Mouse (Mus musculus): ENCODE measurements at regions not wholly inside any gene's neighbourhood (a gene's known extent, or its start where the extent isn't known, plus 50 kb on each side); places are given as distances from the start of the nearest gene placed in this dataset.

- no peak overlapping the region for H3K9ac ChIP-seq (replicated peaks; ENCODE audit: low read length)
- H3K4me3 ChIP-seq (replicated peaks; ENCODE audit: low read depth, low read length): no peak overlapping the region
- H3K27ac ChIP-seq (replicated peaks; ENCODE audit: low read depth, low read length): no peak overlapping the region
- DNase-seq (no peak), ATAC-seq (ENCODE audit: low FRiP score, low TSS enrichment) (no peak)
- H3K4me1 ChIP-seq (ENCODE audit: control insufficient read depth, insufficient read depth, low read length): no peaks in the 10 kb centered on the region
- H3K36me3 ChIP-seq (ENCODE audit: control insufficient read depth, insufficient read depth, low read length): no peaks in the 10 kb centered on the region
- 84% methylated on average over 4 of the region's 4 CpGs for WGBS
- H3K9me3 ChIP-seq (ENCODE audit: control insufficient read depth, low read length): no peaks in the 10 kb centered on the region
- no peaks in the 10 kb centered on the region for H3K27me3 ChIP-seq (ENCODE audit: control insufficient read depth, insufficient read depth, low read length)
- no peak overlapping the region for H3K4me2 ChIP-seq (ENCODE audit: low read length)
These were observed 774.8 kb downstream of the Ryr2 start for GRCm38 (mm10) chr13:11331991-11332390.

GRCm38 (mm10) chr13:11308716-11309115, 798.0 kb downstream of the Ryr2 start:
- Histone ChIP-seq H3K4me3 (replicated peaks; ENCODE audit: low read depth, low read length) (no peak overlapping the region), H3K36me3 (ENCODE audit: control insufficient read depth, insufficient read depth, low read length) (no peaks in the 10 kb centered on the region), H3K4me1 (ENCODE audit: control insufficient read depth, insufficient read depth, low read length) (no peaks in the 10 kb centered on the region), H3K27ac (replicated peaks; ENCODE audit: low read depth, low read length) (peak overlapping the region; percentile 52; the same call in 1 of the 2 replicates), H3K9ac (replicated peaks; ENCODE audit: low read length) (no peak overlapping the region), H3K27me3 (ENCODE audit: control insufficient read depth, insufficient read depth, low read length) (no peaks in the 10 kb centered on the region), H3K9me3 (ENCODE audit: control insufficient read depth, low read length) (no peaks in the 10 kb centered on the region), H3K4me2 (ENCODE audit: low read length) (no peak overlapping the region)
- 62% methylated on average over 2 of the region's 2 CpGs for WGBS
- ATAC-seq (ENCODE audit: low FRiP score, low TSS enrichment) (no peak), DNase-seq (peak; percentile 53)

- Histone ChIP-seq H3K4me1 (ENCODE audit: control insufficient read depth, insufficient read depth, low read length) (no peaks in the 10 kb centered on the region), H3K36me3 (ENCODE audit: control insufficient read depth, insufficient read depth, low read length) (no peaks in the 10 kb centered on the region), H3K27me3 (ENCODE audit: control insufficient read depth, insufficient read depth, low read length) (no peaks in the 10 kb centered on the region), H3K27ac (replicated peaks; ENCODE audit: low read depth, low read length) (no peak overlapping the region), H3K9ac (replicated peaks; ENCODE audit: low read length) (no peak overlapping the region), H3K4me3 (replicated peaks; ENCODE audit: low read depth, low read length) (no peak overlapping the region), H3K9me3 (ENCODE audit: control insufficient read depth, low read length) (no peaks in the 10 kb centered on the region), H3K4me2 (ENCODE audit: low read length) (no peak overlapping the region)
- DNase-seq (no peak), ATAC-seq (ENCODE audit: low FRiP score, low TSS enrichment) (no peak)
- WGBS: 92% methylated on average over 2 of the region's 2 CpGs
These were observed 811.3 kb downstream of the Ryr2 start for GRCm38 (mm10) chr13:11295493-11295892.

GRCm38 (mm10) chr13:11294689-11295088, 812.1 kb downstream of the Ryr2 start:
- Histone ChIP-seq H3K4me1 (ENCODE audit: control insufficient read depth, insufficient read depth, low read length) (no peaks in the 10 kb centered on the region), H3K9me3 (ENCODE audit: control insufficient read depth, low read length) (no peaks in the 10 kb centered on the region), H3K9ac (replicated peaks; ENCODE audit: low read length) (no peak overlapping the region), H3K4me2 (ENCODE audit: low read length) (no peak overlapping the region), H3K4me3 (replicated peaks; ENCODE audit: low read depth, low read length) (no peak overlapping the region), H3K27me3 (ENCODE audit: control insufficient read depth, insufficient read depth, low read length) (no peaks in the 10 kb centered on the region), H3K27ac (replicated peaks; ENCODE audit: low read depth, low read length) (no peak overlapping the region), H3K36me3 (ENCODE audit: control insufficient read depth, insufficient read depth, low read length) (no peaks in the 10 kb centered on the region)
- no peak for DNase-seq
- 87% methylated on average over 1 of the region's 1 CpGs for WGBS
- ATAC-seq (ENCODE audit: low FRiP score, low TSS enrichment): no peak

- H3K4me3 ChIP-seq (replicated peaks; ENCODE audit: low read depth, low read length): no peak overlapping the region
- ATAC-seq (ENCODE audit: low FRiP score, low TSS enrichment): no peak
- no peaks in the 10 kb centered on the region for H3K36me3 ChIP-seq (ENCODE audit: control insufficient read depth, insufficient read depth, low read length)
- H3K27me3 ChIP-seq (ENCODE audit: control insufficient read depth, insufficient read depth, low read length): no peaks in the 10 kb centered on the region
- H3K4me2 ChIP-seq (ENCODE audit: low read length): no peak overlapping the region
- H3K27ac ChIP-seq (replicated peaks; ENCODE audit: low read depth, low read length): no peak overlapping the region
- DNase-seq: no peak
- H3K9ac ChIP-seq (replicated peaks; ENCODE audit: low read length): no peak overlapping the region
- no peaks in the 10 kb centered on the region for H3K9me3 ChIP-seq (ENCODE audit: control insufficient read depth, low read length)
- no peaks in the 10 kb centered on the region for H3K4me1 ChIP-seq (ENCODE audit: control insufficient read depth, insufficient read depth, low read length)
These were observed 813.0 kb downstream of the Ryr2 start for GRCm38 (mm10) chr13:11293750-11294149.

- no peak overlapping the region for H3K27ac ChIP-seq (replicated peaks; ENCODE audit: low read depth, low read length)
- 22% methylated on average over 1 of the region's 1 CpGs for WGBS
- DNase-seq: no peak
- no peaks in the 10 kb centered on the region for H3K4me1 ChIP-seq (ENCODE audit: control insufficient read depth, insufficient read depth, low read length)
- no peaks in the 10 kb centered on the region for H3K9me3 ChIP-seq (ENCODE audit: control insufficient read depth, low read length)
- no peak overlapping the region for H3K4me3 ChIP-seq (replicated peaks; ENCODE audit: low read depth, low read length)
- no peaks in the 10 kb centered on the region for H3K36me3 ChIP-seq (ENCODE audit: control insufficient read depth, insufficient read depth, low read length)
- no peaks in the 10 kb centered on the region for H3K27me3 ChIP-seq (ENCODE audit: control insufficient read depth, insufficient read depth, low read length)
- no peak overlapping the region for H3K9ac ChIP-seq (replicated peaks; ENCODE audit: low read length)
- ATAC-seq (ENCODE audit: low FRiP score, low TSS enrichment): no peak
- H3K4me2 ChIP-seq (ENCODE audit: low read length): no peak overlapping the region
These were observed 832.8 kb downstream of the Ryr2 start for GRCm38 (mm10) chr13:11273896-11274295.

- no peaks in the 10 kb centered on the region for H3K9me3 ChIP-seq (ENCODE audit: control insufficient read depth, low read length)
- H3K4me3 ChIP-seq (replicated peaks; ENCODE audit: low read depth, low read length): no peak overlapping the region
- ATAC-seq (ENCODE audit: low FRiP score, low TSS enrichment) (no peak), DNase-seq (no peak)
- no peaks in the 10 kb centered on the region for H3K4me1 ChIP-seq (ENCODE audit: control insufficient read depth, insufficient read depth, low read length)
- H3K4me2 ChIP-seq (ENCODE audit: low read length): no peak overlapping the region
- H3K27me3 ChIP-seq (ENCODE audit: control insufficient read depth, insufficient read depth, low read length): no peaks in the 10 kb centered on the region
- H3K27ac ChIP-seq (replicated peaks; ENCODE audit: low read depth, low read length): no peak overlapping the region
- no peaks in the 10 kb centered on the region for H3K36me3 ChIP-seq (ENCODE audit: control insufficient read depth, insufficient read depth, low read length)
- 89% methylated on average over 5 of the region's 5 CpGs for WGBS
- H3K9ac ChIP-seq (replicated peaks; ENCODE audit: low read length): no peak overlapping the region
These were observed 837.9 kb downstream of the Ryr2 start for GRCm38 (mm10) chr13:11268673-11269340.

- ATAC-seq (ENCODE audit: low FRiP score, low TSS enrichment) (no peak), DNase-seq (peak; percentile 36)
- H3K36me3 ChIP-seq (ENCODE audit: control insufficient read depth, insufficient read depth, low read length): no peaks in the 10 kb centered on the region
- no peak overlapping the region for H3K4me3 ChIP-seq (replicated peaks; ENCODE audit: low read depth, low read length)
- H3K27ac ChIP-seq (replicated peaks; ENCODE audit: low read depth, low read length): no peak overlapping the region
- H3K9me3 ChIP-seq (ENCODE audit: control insufficient read depth, low read length): no peaks in the 10 kb centered on the region
- H3K4me1 ChIP-seq (ENCODE audit: control insufficient read depth, insufficient read depth, low read length): no peaks in the 10 kb centered on the region
- no peak overlapping the region for H3K4me2 ChIP-seq (ENCODE audit: low read length)
- no peak overlapping the region for H3K9ac ChIP-seq (replicated peaks; ENCODE audit: low read length)
- no peaks in the 10 kb centered on the region for H3K27me3 ChIP-seq (ENCODE audit: control insufficient read depth, insufficient read depth, low read length)
These were observed 859.2 kb downstream of the Ryr2 start for GRCm38 (mm10) chr13:11247541-11247940.

- no peak overlapping the region for H3K4me3 ChIP-seq (replicated peaks; ENCODE audit: low read depth, low read length)
- H3K4me1 ChIP-seq (ENCODE audit: control insufficient read depth, insufficient read depth, low read length): no peaks in the 10 kb centered on the region
- no peak overlapping the region for H3K9ac ChIP-seq (replicated peaks; ENCODE audit: low read length)
- 79% methylated on average over 3 of the region's 3 CpGs for WGBS
- H3K27me3 ChIP-seq (ENCODE audit: control insufficient read depth, insufficient read depth, low read length): no peaks in the 10 kb centered on the region
- H3K9me3 ChIP-seq (ENCODE audit: control insufficient read depth, low read length): no peaks in the 10 kb centered on the region
- no peak overlapping the region for H3K4me2 ChIP-seq (ENCODE audit: low read length)
- no peak overlapping the region for H3K27ac ChIP-seq (replicated peaks; ENCODE audit: low read depth, low read length)
- no peak; the same call in 1 of the 2 replicates for ATAC-seq (ENCODE audit: low FRiP score, low TSS enrichment)
- peak; percentile 18 for DNase-seq
- no peaks in the 10 kb centered on the region for H3K36me3 ChIP-seq (ENCODE audit: control insufficient read depth, insufficient read depth, low read length)
These were observed 856.2 kb upstream of the Chrm3 start for GRCm38 (mm10) chr13:11216671-11217330.

All from midbrain, embryonic 14.5 days (tissue).